Mouse (Mus musculus) spleen, adult 2 months (tissue): Measurements from ENCODE around the gene 1700008O03Rik.

ENCODE experiments used
- CTCF ChIP-seq: fragments of 200-500 bp; IDR thresholded peaks from 2 replicates; pipeline ENCODE4 v1.5.1; 2011; ENCODE audit warnings: mild to moderate bottlenecking, inconsistent platforms; ENCODE audit not compliant: insufficient read depth, insufficient read length, insufficient replicate concordance; ENCODE audit errors: extremely low read depth
- POLR2A ChIP-seq: fragments of 200-500 bp; IDR thresholded peaks from 2 replicates; pipeline ENCODE4 v1.6.1; 2011; ENCODE audit warnings: low read depth, low read length, inconsistent platforms

- no peak for TF ChIP-seq POLR2A
- no peak for TF ChIP-seq CTCF
Measured at GRCm38 (mm10) chr7:44332336-44332735, 53.3 kb downstream of the 1700008O03Rik start.
